Mouse (Mus musculus) kidney, embryonic 16.5 days (tissue): ENCODE results near the gene Peli2. TPM values are rescaled to one million over a fixed set of nuclear protein-coding genes. Genes with fewer than 3 reads are reported as not detected.

Experiments used
- ATAC-seq: fragments of 200-750 bp; cut with Nextera tagmentation; 2 replicates; pipeline ENCODE4 v1.8.0; 2017; ENCODE audit warnings: moderate TSS enrichment; ENCODE audit not compliant: low FRiP score, low TSS enrichment
- H3K27ac ChIP-seq: fragments of 300-500 bp; sonication (generic); 2 replicates; pipeline ENCODE4 v1.5.1; 2014; ENCODE audit warnings: low read length
- H3K27me3 ChIP-seq: fragments of 300-500 bp; sonication (generic); 2 replicates; pipeline ENCODE4 v1.6.1; 2014; ENCODE audit warnings: low read length, control low read depth, mixed read lengths; ENCODE audit not compliant: insufficient read depth
- H3K36me3 ChIP-seq: fragments of 300-500 bp; sonication (generic); 2 replicates; pipeline ENCODE4 v1.6.1; 2014; ENCODE audit warnings: low read length, control low read depth, mixed read lengths; ENCODE audit not compliant: insufficient read depth
- H3K4me1 ChIP-seq: fragments of 300-500 bp; sonication (generic); 2 replicates; pipeline ENCODE4 v1.6.1; 2014; ENCODE audit warnings: low read length, control low read depth, mixed read lengths; ENCODE audit not compliant: insufficient read depth
- H3K4me2 ChIP-seq: fragments of 300-500 bp; sonication (generic); replicated peaks from 2 replicates; pipeline ENCODE4 v1.6.1; 2014; ENCODE audit warnings: low read depth, low read length
- H3K4me3 ChIP-seq: fragments of 300-500 bp; sonication (generic); 2 replicates; pipeline ENCODE4 v1.5.1; 2014; ENCODE audit warnings: mild to moderate bottlenecking, low read length
- H3K9ac ChIP-seq: fragments of 300-500 bp; sonication (generic); replicated peaks from 2 replicates; pipeline ENCODE4 v1.6.1; 2014; ENCODE audit warnings: low read length
- H3K9me3 ChIP-seq: fragments of 300-500 bp; sonication (generic); 2 replicates; pipeline ENCODE4 v1.6.1; 2016; ENCODE audit warnings: low read length, control low read depth
- WGBS: fragments of 180-500 bp; shearing (Covaris S2); extraction: QIAGEN DNeasy Blood & Tissue Kit; methylation state at CpG from one replicate; pipeline ENCODE4 v1.1.7; 2014; 5-methylcytosine and 5-hydroxymethylcytosine counted together
- polyA plus RNA-seq: library from polyadenylated mRNA; unstranded; fragments of >200 nt; fragmentation: Nextera tagmentation; extraction: Ambion mirVana; gene quantifications from 2 replicates; pipeline ENCODE4 v1.2.1, GENCODE M21; 2015

Gene Peli2
- polyA plus RNA-seq, 1 experiment from 2014 or later = 8.6 TPM

- no peak for ATAC-seq
- H3K9ac ChIP-seq = no peak overlapping the region
- H3K27me3 ChIP-seq = no peaks in the 10 kb centered on the region
- no peaks in the 10 kb centered on the region for H3K9me3 ChIP-seq
- 91% methylated on average over 15 of the region's 15 CpGs for WGBS
- H3K36me3 ChIP-seq = no peaks in the 10 kb centered on the region
- peaks cover 35% of the 10 kb centered on the region for H3K4me1 ChIP-seq
- no peak overlapping the region for H3K4me2 ChIP-seq
- H3K4me3 ChIP-seq = no peak overlapping the region
- no peak overlapping the region for H3K27ac ChIP-seq
Measured at GRCm38 (mm10) chr14:48213593-48213992, 93.0 kb downstream of the Peli2 start.

DNA sequence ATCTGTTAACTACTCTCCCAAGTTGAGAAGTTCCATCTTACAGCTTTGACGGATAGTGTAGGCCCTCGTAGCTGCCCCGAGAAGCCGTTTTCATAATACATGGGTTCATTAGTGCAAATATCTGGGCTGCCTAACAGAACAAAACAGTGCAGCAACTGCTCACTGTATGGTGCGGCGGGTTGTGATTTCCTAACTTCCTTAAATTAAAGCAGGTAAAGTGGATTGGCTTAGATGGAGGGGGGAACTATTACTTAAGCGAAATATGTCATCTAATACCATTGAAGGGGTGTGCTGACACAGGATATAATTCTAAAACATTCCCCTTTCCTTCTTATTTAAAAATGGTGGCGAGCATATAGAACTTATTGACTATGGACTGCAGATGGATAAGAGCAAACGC is 101.4 kb downstream of the Peli2 start:
- H3K27me3 ChIP-seq = no peaks in the 10 kb centered on the region
- H3K4me2 ChIP-seq = no peak overlapping the region
- H3K9me3 ChIP-seq = no peaks in the 10 kb centered on the region
- H3K9ac ChIP-seq = no peak overlapping the region
- WGBS = 80% methylated on average over 9 of the region's 9 CpGs
- H3K4me3 ChIP-seq = no peak overlapping the region
- H3K27ac ChIP-seq = no peak overlapping the region
- peaks cover 24% of the 10 kb centered on the region for H3K4me1 ChIP-seq
- no peak for ATAC-seq
- no peaks in the 10 kb centered on the region for H3K36me3 ChIP-seq

DNA sequence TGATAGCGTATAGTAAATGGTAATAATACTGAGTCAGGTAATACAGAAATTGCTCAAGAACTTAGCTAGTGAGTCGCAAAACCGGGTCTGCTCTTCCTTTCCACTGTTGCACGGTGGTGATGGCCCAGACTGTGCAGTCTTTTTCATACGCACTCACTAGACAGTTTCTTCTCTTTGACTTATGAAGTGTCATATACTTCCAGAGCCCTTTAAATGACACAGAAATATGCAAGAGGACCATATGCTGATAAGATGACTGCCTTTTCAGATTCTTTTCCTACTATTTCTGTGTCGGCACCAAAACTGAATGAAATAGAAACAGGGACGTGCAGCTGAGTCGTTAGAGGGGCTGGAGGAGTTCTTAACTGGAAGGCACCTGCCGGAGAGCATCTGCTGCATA is 102.1 kb downstream of the Peli2 start:
- Histone ChIP-seq H3K9me3 (no peaks in the 10 kb centered on the region), H3K4me3 (no peak overlapping the region), H3K27ac (no peak overlapping the region), H3K4me1 (peaks cover 24% of the 10 kb centered on the region), H3K36me3 (no peaks in the 10 kb centered on the region), H3K9ac (no peak overlapping the region), H3K27me3 (no peaks in the 10 kb centered on the region), H3K4me2 (no peak overlapping the region)
- ATAC-seq = no peak
- 87% methylated on average over 9 of the region's 9 CpGs for WGBS

- WGBS = 83% methylated on average over 1 of the region's 1 CpGs
- H3K27ac ChIP-seq = no peak overlapping the region
Measured at GRCm38 (mm10) chr14:48224203-48224602, 103.6 kb downstream of the Peli2 start.

DNA sequence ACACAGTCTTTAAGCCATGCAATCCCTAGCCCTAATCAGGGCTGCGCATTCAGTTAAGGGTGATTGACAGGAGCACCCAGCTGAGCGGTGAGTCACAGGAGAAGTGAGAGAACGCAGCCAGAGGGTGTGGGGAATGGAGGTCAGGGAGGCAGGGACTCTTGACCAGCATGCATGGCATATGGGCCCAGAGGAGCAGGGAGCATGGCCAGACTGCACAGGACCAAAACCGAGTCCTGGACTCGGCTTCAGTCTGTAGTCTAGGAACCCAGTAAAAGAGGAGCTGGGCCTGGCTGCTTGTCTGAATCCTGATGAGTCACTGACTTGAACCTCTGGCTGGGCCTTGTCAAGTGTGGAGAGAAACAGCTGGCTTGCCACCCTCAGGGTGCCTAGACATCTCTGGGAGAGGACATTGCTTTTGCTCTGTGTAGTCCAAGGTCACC is 104.3 kb downstream of the Peli2 start:
- Histone ChIP-seq H3K36me3 (no peaks in the 10 kb centered on the region), H3K4me2 (no peak overlapping the region), H3K4me3 (no peak overlapping the region), H3K27me3 (no peaks in the 10 kb centered on the region), H3K4me1 (peaks cover 24% of the 10 kb centered on the region), H3K9me3 (no peaks in the 10 kb centered on the region), H3K27ac (no peak overlapping the region), H3K9ac (no peak overlapping the region)
- 47% methylated on average over 5 of the region's 5 CpGs for WGBS
- ATAC-seq = peak; percentile 57; the same call in 1 of the 2 replicates

More at GRCm38 (mm10) chr14:48224203-48224602, 103.6 kb downstream of the Peli2 start:
- Histone ChIP-seq H3K4me1 (peaks cover 24% of the 10 kb centered on the region), H3K36me3 (no peaks in the 10 kb centered on the region), H3K4me3 (no peak overlapping the region), H3K4me2 (no peak overlapping the region), H3K9me3 (no peaks in the 10 kb centered on the region), H3K27me3 (no peaks in the 10 kb centered on the region), H3K9ac (no peak overlapping the region)
- ATAC-seq = no peak

- Histone ChIP-seq H3K9ac (no peak overlapping the region), H3K27ac (no peak overlapping the region), H3K36me3 (no peaks in the 10 kb centered on the region), H3K27me3 (no peaks in the 10 kb centered on the region), H3K4me3 (no peak overlapping the region), H3K4me1 (peaks cover 24% of the 10 kb centered on the region), H3K4me2 (no peak overlapping the region), H3K9me3 (no peaks in the 10 kb centered on the region)
- WGBS = 38% methylated on average over 7 of the region's 7 CpGs
- peak; percentile 88 for ATAC-seq
Measured at GRCm38 (mm10) chr14:48225810-48226446, 105.3 kb downstream of the Peli2 start.

GRCm38 (mm10) chr14:48226759-48227158 is 106.1 kb downstream of the Peli2 start:
- Histone ChIP-seq H3K9ac (no peak overlapping the region), H3K27ac (no peak overlapping the region), H3K4me1 (peaks cover 24% of the 10 kb centered on the region), H3K4me3 (no peak overlapping the region), H3K27me3 (no peaks in the 10 kb centered on the region), H3K4me2 (no peak overlapping the region), H3K9me3 (no peaks in the 10 kb centered on the region), H3K36me3 (no peaks in the 10 kb centered on the region)
- ATAC-seq = no peak
- WGBS = 95% methylated on average over 10 of the region's 10 CpGs

- ATAC-seq = no peak
- H3K9me3 ChIP-seq = no peaks in the 10 kb centered on the region
- 88% methylated on average over 20 of the region's 20 CpGs for WGBS
- no peaks in the 10 kb centered on the region for H3K36me3 ChIP-seq
- no peaks in the 10 kb centered on the region for H3K4me1 ChIP-seq
- no peak overlapping the region for H3K27ac ChIP-seq
- no peak overlapping the region for H3K4me2 ChIP-seq
- H3K27me3 ChIP-seq = no peaks in the 10 kb centered on the region
- H3K4me3 ChIP-seq = no peak overlapping the region
- H3K9ac ChIP-seq = no peak overlapping the region
Measured at GRCm38 (mm10) chr14:48234785-48235519, 114.3 kb downstream of the Peli2 start.

DNA sequence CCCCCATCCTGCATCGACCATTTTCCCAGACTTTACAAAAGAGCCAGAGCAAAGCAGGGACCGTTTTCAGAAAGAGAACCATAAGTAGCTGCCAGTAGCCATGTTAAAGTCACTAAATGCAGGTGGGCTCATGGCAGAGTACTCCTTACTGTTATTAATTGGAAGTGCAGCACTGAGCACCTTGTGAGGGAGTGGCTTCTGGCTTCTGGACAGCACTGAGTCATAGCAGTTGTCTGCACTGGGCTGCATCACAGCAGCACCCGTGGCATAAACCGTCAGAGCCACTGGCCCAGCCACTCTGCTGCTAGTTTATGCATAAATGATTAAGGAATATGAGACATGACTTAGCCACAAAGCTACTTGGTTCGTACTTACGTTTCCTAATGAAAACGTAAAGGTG is 120.7 kb downstream of the Peli2 start:
- H3K27ac ChIP-seq = no peak overlapping the region
- no peak overlapping the region for H3K4me2 ChIP-seq
- 82% methylated on average over 7 of the region's 7 CpGs for WGBS
- H3K9ac ChIP-seq = no peak overlapping the region
- H3K27me3 ChIP-seq = no peaks in the 10 kb centered on the region
- H3K9me3 ChIP-seq = no peaks in the 10 kb centered on the region
- ATAC-seq = no peak
- peaks cover 3% of the 10 kb centered on the region; the same call in 1 of the 2 replicates for H3K36me3 ChIP-seq
- no peak overlapping the region for H3K4me3 ChIP-seq
- no peaks in the 10 kb centered on the region for H3K4me1 ChIP-seq

DNA sequence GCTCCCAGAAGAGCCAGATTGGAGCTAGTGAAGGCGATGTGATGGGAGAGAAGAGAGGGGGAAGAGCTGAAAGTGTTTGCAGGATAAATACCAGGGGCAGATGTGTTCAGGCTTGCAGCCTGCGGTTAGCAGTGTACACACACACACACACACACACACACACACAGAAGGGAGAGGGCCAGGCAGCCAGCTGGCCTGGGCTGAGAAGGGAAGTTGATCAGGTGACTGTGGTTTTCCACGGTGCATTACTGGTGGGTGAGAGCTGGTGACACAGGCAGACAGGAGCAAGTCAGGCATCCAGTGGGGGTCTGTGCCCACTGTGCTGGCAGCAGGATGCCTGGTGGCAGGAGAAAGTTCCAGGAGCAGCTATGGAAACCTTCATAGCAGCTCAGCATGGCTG is 125.6 kb downstream of the Peli2 start:
- Histone ChIP-seq H3K4me2 (no peak overlapping the region), H3K36me3 (peaks cover 3% of the 10 kb centered on the region; the same call in 1 of the 2 replicates), H3K9me3 (no peaks in the 10 kb centered on the region), H3K9ac (no peak overlapping the region), H3K4me3 (no peak overlapping the region), H3K4me1 (no peaks in the 10 kb centered on the region), H3K27me3 (no peaks in the 10 kb centered on the region), H3K27ac (no peak overlapping the region)
- ATAC-seq = 0 out of 2 replicates have a peak, but pooled peaks have one; percentile 35
- WGBS = 59% methylated on average over 3 of the region's 3 CpGs
